Mouse (Mus musculus): ENCODE results near the gene Itfg2. TPM values are rescaled to one million over a fixed set of nuclear protein-coding genes. Genes with fewer than 3 reads are reported as not detected.

Itfg2 gene
- total and polyA plus RNA-seq, 3 experiments = 8.0 to 45.1 (median 17.9) TPM

DNA sequence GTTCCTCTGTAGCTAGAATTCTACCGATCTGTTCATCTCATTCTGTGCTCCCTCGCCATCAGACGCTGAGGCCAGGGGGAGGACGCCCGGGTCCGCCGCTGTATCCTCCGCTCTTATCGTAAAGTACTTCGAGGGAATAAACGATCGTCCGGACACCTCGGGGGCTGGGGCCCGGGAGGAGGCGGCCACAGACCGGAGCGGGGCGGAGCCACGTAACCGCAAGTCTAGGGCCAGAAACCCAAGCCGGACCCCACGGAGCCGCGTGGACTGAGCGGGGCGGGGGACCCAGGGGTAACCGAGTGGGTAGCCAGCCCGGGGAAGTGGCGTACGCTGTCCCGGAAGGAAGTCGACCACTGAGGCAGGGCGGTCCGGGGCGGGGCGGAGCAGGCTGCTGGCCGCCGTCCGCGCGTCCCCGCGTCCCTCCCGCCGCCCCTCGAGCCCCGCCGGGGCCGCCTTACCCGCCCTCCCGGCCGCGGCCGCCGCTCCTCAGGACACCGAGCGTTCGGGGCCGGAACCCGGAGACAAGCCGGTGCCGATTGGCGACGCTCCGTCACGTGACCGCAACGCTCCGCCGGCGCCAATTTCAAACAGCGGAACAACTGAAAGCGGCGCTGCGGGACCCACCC, 62.2 kb downstream of the Itfg2 start, which contains the start of the genes Rhno1 and Foxm1:
TSS of gene Rhno1 (minus strand) at position 531 of the 626 bp plus-strand sequence.
TSS of gene Foxm1 (plus strand) at position 587 of the 626 bp plus-strand sequence.
- peak within 1 kb of the TSS; percentile 77 to 88 (median 85) for H3K4me3 ChIP-seq (replicated peaks in 1 of 3; ENCODE audit: low read depth in 2 of 3, low read length in 2 of 3, poor library complexity in 1 of 3)
- H3K4me1 ChIP-seq (ENCODE audit: control insufficient read depth in 1 of 2, insufficient read depth in 2 of 2) = peaks cover 13 to 58% of the 10 kb centered on the region in 2 experiments
- dilution Hi-C loops (cut with MboI; ENCODE audit: extremely low pct_ligation_motif_present, extremely low pct_unique_long_range_greater_than_20kb, low sequenced_read_pairs) (no loop called here), in situ Hi-C loops (cut with MboI; ENCODE audit: low pct_ligation_motif_present, low pct_unique_long_range_greater_than_20kb, low sequenced_read_pairs) (loop anchor here (5.0 kb wide), 1 partner anchor 50 kb away; no protein-coding TSS in a partner anchor)
- H3K9ac ChIP-seq (ENCODE audit: insufficient read depth, low read depth) = peak within 1 kb of the TSS; percentile 95
- H3K36me3 ChIP-seq (replicated peaks in 1 of 2; ENCODE audit: control insufficient read depth in 1 of 2, insufficient read depth in 1 of 2, low read length in 1 of 2) = peaks cover 26 to 57% of the 10 kb centered on the region in 2 experiments
- no peaks in the 10 kb centered on the region for H3K9me3 ChIP-seq (replicated peaks; ENCODE audit: low read length)
- DNase-seq (ENCODE audit: extremely low read depth) = peak; percentile 71
- TF ChIP-seq UBTF (IDR thresholded peaks at IDR 0.05; ENCODE audit: low read depth, low read length) (peak; percentile 82; the same call in 1 of the 2 replicates), POLR2AphosphoS2 (IDR thresholded peaks at IDR 0.05; ENCODE audit: low read depth, low read length) (0 out of 2 replicates have a peak, but pooled peaks have one; percentile 52), NELFE (IDR thresholded peaks at IDR 0.05; ENCODE audit: low read depth, low read length) (peak; percentile 66), MAFK (IDR thresholded peaks at IDR 0.05; ENCODE audit: insufficient replicate concordance, low read length) (no peak), HCFC1 (IDR thresholded peaks at IDR 0.05; ENCODE audit: low read depth, low read length) (0 out of 2 replicates have a peak, but pooled peaks have one; percentile 45), MEF2A (IDR thresholded peaks at IDR 0.05; ENCODE audit: borderline replicate concordance, low read depth, low read length) (0 out of 2 replicates have a peak, but pooled peaks have one; percentile 7), TBP (conservative IDR thresholded peaks at IDR 0.05; ENCODE audit: low read depth, low read length) (no peak), PAX5 (IDR thresholded peaks at IDR 0.05; ENCODE audit: low read length) (no peak), MXI1 (IDR thresholded peaks at IDR 0.05; ENCODE audit: low read depth, low read length) (peak; percentile 72), ZMIZ1 (IDR thresholded peaks at IDR 0.05; ENCODE audit: low read depth, low read length) (no peak), GABPA (IDR thresholded peaks at IDR 0.05; ENCODE audit: insufficient replicate concordance, low read depth, low read length) (no peak), CTCF (conservative IDR thresholded peaks at IDR 0.05 in 1 of 2, IDR thresholded peaks at IDR 0.05 in 1 of 2; ENCODE audit: low read depth in 2 of 2, low read length in 2 of 2) (no peak), IRF4 (IDR thresholded peaks at IDR 0.05; ENCODE audit: low read depth, low read length) (no peak), EP300 (IDR thresholded peaks at IDR 0.05; ENCODE audit: low read length) (no peak), CHD1 (IDR thresholded peaks at IDR 0.05; ENCODE audit: low read depth, low read length) (no peak), ZNF384 (IDR thresholded peaks at IDR 0.05; ENCODE audit: low read depth, low read length) (no peak), JUND (conservative IDR thresholded peaks at IDR 0.05; ENCODE audit: low read depth, low read length) (no peak), ZC3H11A (IDR thresholded peaks at IDR 0.05; ENCODE audit: low read depth, low read length) (no peak), ETS1 (conservative IDR thresholded peaks at IDR 0.05; ENCODE audit: low read depth, low read length) (no peak), ELF1 (IDR thresholded peaks at IDR 0.05; ENCODE audit: low read depth, low read length) (peak; percentile 67; the same call in 1 of the 2 replicates), TCF12 (IDR thresholded peaks at IDR 0.05; ENCODE audit: low read depth, low read length) (peak; percentile 50), NRF1 (IDR thresholded peaks at IDR 0.05; ENCODE audit: low read depth, low read length) (0 out of 2 replicates have a peak, but pooled peaks have one; percentile 26), USF2 (conservative IDR thresholded peaks at IDR 0.05; ENCODE audit: low read depth, low read length) (peak; percentile 86), MYC (IDR thresholded peaks at IDR 0.05; ENCODE audit: low read depth, low read length) (no peak), POLR2A (IDR thresholded peaks at IDR 0.05; ENCODE audit: low read depth, low read length) (peak; percentile 74), ZKSCAN1 (IDR thresholded peaks at IDR 0.05; ENCODE audit: borderline replicate concordance, low read depth, low read length) (no peak), MAZ (IDR thresholded peaks at IDR 0.05; ENCODE audit: low read depth, low read length) (0 out of 2 replicates have a peak, but pooled peaks have one; percentile 67), BHLHE40 (IDR thresholded peaks at IDR 0.05; ENCODE audit: low read depth, low read length) (peak; percentile 85), SIN3A (IDR thresholded peaks at IDR 0.05; ENCODE audit: low read length) (peak; percentile 84), JUN (IDR thresholded peaks at IDR 0.05; ENCODE audit: insufficient read depth, low read depth, low read length) (no peak), CHD2 (IDR thresholded peaks at IDR 0.05; ENCODE audit: low read length) (no peak), RAD21 (IDR thresholded peaks at IDR 0.05; ENCODE audit: low read depth, low read length) (no peak), RCOR1 (conservative IDR thresholded peaks at IDR 0.05; ENCODE audit: low read depth, low read length) (no peak), KAT2A (IDR thresholded peaks at IDR 0.05; ENCODE audit: insufficient replicate concordance, low read length) (no peak), USF1 (IDR thresholded peaks at IDR 0.05; ENCODE audit: low read depth, low read length) (peak; percentile 93), E2F4 (IDR thresholded peaks at IDR 0.05; ENCODE audit: insufficient replicate concordance, low read depth, low read length) (peak; percentile 89; the same call in 1 of the 2 replicates), MAX (IDR thresholded peaks at IDR 0.05; ENCODE audit: low read length) (peak; percentile 57), SMC3 (IDR thresholded peaks at IDR 0.05; ENCODE audit: low read depth, low read length) (no peak)
- peak within 1 kb of the TSS; percentile 70 for H3K27ac ChIP-seq (ENCODE audit: insufficient read depth, low read depth)
- H3K79me2 ChIP-seq (replicated peaks; ENCODE audit: control insufficient read depth, extremely low read depth, insufficient read depth, poor library complexity, severe bottlenecking) = peaks cover 51% of the 10 kb centered on the region
- peak within 1 kb of the TSS; percentile 89 for H3K4me2 ChIP-seq (ENCODE audit: insufficient read depth, low read depth, poor library complexity, severe bottlenecking)
- no peaks in the 10 kb centered on the region for H3K27me3 ChIP-seq (replicated peaks)
